Mouse (Mus musculus): ENCODE results near the gene Blvra. TPM values are rescaled to one million over a fixed set of nuclear protein-coding genes. Genes with fewer than 3 reads are reported as not detected.
A peak's percentile ranks its signal among the peaks of the same experiment; 100 is the strongest.
"Not testable (repeated sequence)": the region's sequence is repeated elsewhere in the genome, so short reads cannot be mapped to it uniquely, and the experiment has no call there.

Gene Blvra
- 44.3 and 45.6 TPM in 2 replicates for polyA plus RNA-seq (2015; fragmentation: Nextera tagmentation; extraction: Ambion mirVana)

GRCm38 (mm10) chr2:127070435-127070841, at the start of gene Blvra:
TSS of gene Blvra (plus strand) at chr2:127070665.
- peak within 1 kb of the TSS; percentile 73; the same call in 1 of the 2 replicates for H3K27ac ChIP-seq
- peaks cover 12% of the 10 kb centered on the region for H3K4me1 ChIP-seq
- WGBS: under 1% methylated on average over 30 of the region's 32 CpGs
- H3K4me2 ChIP-seq (replicated peaks): peak within 1 kb of the TSS; percentile 70
- H3K4me3 ChIP-seq: peak within 1 kb of the TSS; percentile 67
- no peaks in the 10 kb centered on the region for H3K27me3 ChIP-seq
- peak; percentile 100 for ATAC-seq (ENCODE audit: low FRiP score, low read depth)
- H3K36me3 ChIP-seq: peaks cover 10% of the 10 kb centered on the region
- H3K9ac ChIP-seq: peak within 1 kb of the TSS; percentile 81
- no peaks in the 10 kb centered on the region for H3K9me3 ChIP-seq

GRCm38 (mm10) chr2:127035006-127035605, 35.4 kb upstream of the Blvra start:
- Histone ChIP-seq H3K27me3 (no peaks in the 10 kb centered on the region), H3K4me2 (replicated peaks) (no peak overlapping the region), H3K36me3 (peaks cover 52% of the 10 kb centered on the region), H3K27ac (no peak overlapping the region), H3K9ac (no peak overlapping the region), H3K4me1 (no peaks in the 10 kb centered on the region), H3K4me3 (no peak overlapping the region), H3K9me3 (no peaks in the 10 kb centered on the region)
- 94% methylated on average over 9 of the region's 9 CpGs for WGBS
- ATAC-seq (ENCODE audit: low FRiP score, low read depth): no peak

- no peak overlapping the region for H3K27ac ChIP-seq
- H3K9ac ChIP-seq: no peak overlapping the region
- H3K9me3 ChIP-seq: no peaks in the 10 kb centered on the region
- H3K4me3 ChIP-seq: no peak overlapping the region
- no peak overlapping the region for H3K4me2 ChIP-seq (replicated peaks)
- H3K27me3 ChIP-seq: no peaks in the 10 kb centered on the region
- H3K36me3 ChIP-seq: peaks cover 46% of the 10 kb centered on the region
- 93% methylated on average over 4 of the region's 4 CpGs for WGBS
- ATAC-seq (ENCODE audit: low FRiP score, low read depth): no peak
- no peaks in the 10 kb centered on the region for H3K4me1 ChIP-seq
These were observed 33.2 kb upstream of the Blvra start for GRCm38 (mm10) chr2:127037299-127037698.

- Histone ChIP-seq H3K4me2 (replicated peaks) (no peak overlapping the region), H3K27ac (no peak overlapping the region), H3K36me3 (peaks cover 65% of the 10 kb centered on the region), H3K4me3 (no peak overlapping the region), H3K9ac (no peak overlapping the region), H3K9me3 (no peaks in the 10 kb centered on the region), H3K4me1 (no peaks in the 10 kb centered on the region), H3K27me3 (no peaks in the 10 kb centered on the region)
- 94% methylated on average over 9 of the region's 9 CpGs for WGBS
- ATAC-seq (ENCODE audit: low FRiP score, low read depth): no peak
These were observed 9.0 kb upstream of the Blvra start for GRCm38 (mm10) chr2:127061471-127061870.

- H3K4me1 ChIP-seq: peaks cover 12% of the 10 kb centered on the region
- H3K36me3 ChIP-seq: peaks cover 12% of the 10 kb centered on the region
- H3K27me3 ChIP-seq: no peaks in the 10 kb centered on the region
- H3K9ac ChIP-seq: no peak overlapping the region
- H3K4me2 ChIP-seq (replicated peaks): no peak overlapping the region
- no peak for ATAC-seq (ENCODE audit: low FRiP score, low read depth)
- H3K4me3 ChIP-seq: no peak overlapping the region
- WGBS: 71% methylated on average over 7 of the region's 7 CpGs
- no peaks in the 10 kb centered on the region for H3K9me3 ChIP-seq
- H3K27ac ChIP-seq: no peak overlapping the region
These were observed 1.7 kb upstream of the Blvra start for GRCm38 (mm10) chr2:127068806-127069205.

GRCm38 (mm10) chr2:127069781-127070434, 557 bp upstream of the Blvra start:
- H3K27me3 ChIP-seq: no peaks in the 10 kb centered on the region
- no peaks in the 10 kb centered on the region for H3K9me3 ChIP-seq
- H3K4me2 ChIP-seq (replicated peaks): peak overlapping the region; percentile 70
- WGBS: 10% methylated on average over 11 of the region's 11 CpGs
- H3K36me3 ChIP-seq: peaks cover 10% of the 10 kb centered on the region
- peak overlapping the region; percentile 67 for H3K4me3 ChIP-seq
- peak overlapping the region; percentile 81 for H3K9ac ChIP-seq
- ATAC-seq (ENCODE audit: low FRiP score, low read depth): 0 out of 2 replicates have a peak, but pooled peaks have one; percentile 38
- peaks cover 12% of the 10 kb centered on the region for H3K4me1 ChIP-seq
- no peak overlapping the region; the same call in 1 of the 2 replicates for H3K27ac ChIP-seq

- Histone ChIP-seq H3K4me2 (replicated peaks) (peak overlapping the region; percentile 70), H3K9me3 (no peaks in the 10 kb centered on the region), H3K27ac (peak overlapping the region; percentile 73; the same call in 1 of the 2 replicates), H3K4me3 (peak overlapping the region; percentile 67), H3K27me3 (no peaks in the 10 kb centered on the region), H3K4me1 (peaks cover 12% of the 10 kb centered on the region), H3K36me3 (peaks cover 10% of the 10 kb centered on the region), H3K9ac (peak overlapping the region; percentile 81)
- WGBS: 13% methylated on average over 9 of the region's 9 CpGs
- ATAC-seq (ENCODE audit: low FRiP score, low read depth): peak; percentile 32
These were observed 414 bp downstream of the Blvra start for GRCm38 (mm10) chr2:127070879-127071278.

- Histone ChIP-seq H3K9ac (no peak overlapping the region), H3K27ac (no peak overlapping the region), H3K9me3 (no peaks in the 10 kb centered on the region), H3K36me3 (no peaks in the 10 kb centered on the region), H3K4me1 (peaks cover 12% of the 10 kb centered on the region), H3K27me3 (no peaks in the 10 kb centered on the region), H3K4me3 (no peak overlapping the region), H3K4me2 (replicated peaks) (no peak overlapping the region)
- WGBS: 87% methylated on average over 2 of the region's 2 CpGs
- no peak for ATAC-seq (ENCODE audit: low FRiP score, low read depth)
These were observed 3.7 kb downstream of the Blvra start for GRCm38 (mm10) chr2:127074116-127074515.

- Histone ChIP-seq H3K9me3 (no peaks in the 10 kb centered on the region), H3K27me3 (no peaks in the 10 kb centered on the region), H3K36me3 (peaks cover 8% of the 10 kb centered on the region), H3K4me1 (no peaks in the 10 kb centered on the region), H3K27ac (no peak overlapping the region), H3K9ac (no peak overlapping the region), H3K4me3 (no peak overlapping the region), H3K4me2 (replicated peaks) (no peak overlapping the region)
- 78% methylated on average over 9 of the region's 9 CpGs for WGBS
- no peak for ATAC-seq (ENCODE audit: low FRiP score, low read depth)
These were observed 7.1 kb downstream of the Blvra start for GRCm38 (mm10) chr2:127077611-127078010.

- H3K4me3 ChIP-seq; H3K4me1 ChIP-seq; H3K27me3 ChIP-seq; H3K9ac ChIP-seq; ATAC-seq (ENCODE audit: low FRiP score, low read depth); H3K27ac ChIP-seq; H3K4me2 ChIP-seq (replicated peaks); H3K9me3 ChIP-seq; H3K36me3 ChIP-seq: not testable (repeated sequence)
- 46% methylated on average over 2 of the region's 2 CpGs for WGBS
These were observed 8.6 kb downstream of the Blvra start for GRCm38 (mm10) chr2:127079066-127079465.

GRCm38 (mm10) chr2:127079881-127080590, 9.6 kb downstream of the Blvra start:
- WGBS: 88% methylated on average over 11 of the region's 11 CpGs
- Histone ChIP-seq H3K27me3 (no peaks in the 10 kb centered on the region), H3K9me3 (no peaks in the 10 kb centered on the region), H3K4me1 (no peaks in the 10 kb centered on the region), H3K9ac (no peak overlapping the region), H3K4me2 (replicated peaks) (no peak overlapping the region), H3K4me3 (no peak overlapping the region), H3K27ac (no peak overlapping the region), H3K36me3 (peaks cover 8% of the 10 kb centered on the region)
- ATAC-seq (ENCODE audit: low FRiP score, low read depth): no peak

- no peak overlapping the region for H3K4me2 ChIP-seq (replicated peaks)
- H3K9me3 ChIP-seq: no peaks in the 10 kb centered on the region
- no peak for ATAC-seq (ENCODE audit: low FRiP score, low read depth)
- H3K27me3 ChIP-seq: no peaks in the 10 kb centered on the region
- H3K27ac ChIP-seq: no peak overlapping the region
- peaks cover 8% of the 10 kb centered on the region for H3K36me3 ChIP-seq
- no peak overlapping the region for H3K9ac ChIP-seq
- H3K4me3 ChIP-seq: no peak overlapping the region
- 86% methylated on average over 11 of the region's 11 CpGs for WGBS
- no peaks in the 10 kb centered on the region for H3K4me1 ChIP-seq
These were observed 10.2 kb downstream of the Blvra start for GRCm38 (mm10) chr2:127080591-127081218.

All from limb, embryonic 13.5 days (tissue).